Mouse (Mus musculus) brain, embryonic 14.5 days (tissue): ENCODE results near the gene Gm17660.

Experiments
- CTCF ChIP-seq: fragments of 200-500 bp; IDR thresholded peaks from 2 replicates; pipeline ENCODE4 v1.5.1; 2012; ENCODE audit warnings: inconsistent platforms, mild to moderate bottlenecking, moderate library complexity, borderline replicate concordance; ENCODE audit not compliant: insufficient read depth, insufficient read length; ENCODE audit errors: extremely low read depth
- POLR2A ChIP-seq: fragments of 200-500 bp; IDR thresholded peaks from 2 replicates; pipeline ENCODE4 v1.6.1; 2012; ENCODE audit warnings: mild to moderate bottlenecking, inconsistent platforms, borderline replicate concordance; ENCODE audit not compliant: poor library complexity, insufficient read depth, insufficient read length, severe bottlenecking; ENCODE audit errors: extremely low read depth

DNA sequence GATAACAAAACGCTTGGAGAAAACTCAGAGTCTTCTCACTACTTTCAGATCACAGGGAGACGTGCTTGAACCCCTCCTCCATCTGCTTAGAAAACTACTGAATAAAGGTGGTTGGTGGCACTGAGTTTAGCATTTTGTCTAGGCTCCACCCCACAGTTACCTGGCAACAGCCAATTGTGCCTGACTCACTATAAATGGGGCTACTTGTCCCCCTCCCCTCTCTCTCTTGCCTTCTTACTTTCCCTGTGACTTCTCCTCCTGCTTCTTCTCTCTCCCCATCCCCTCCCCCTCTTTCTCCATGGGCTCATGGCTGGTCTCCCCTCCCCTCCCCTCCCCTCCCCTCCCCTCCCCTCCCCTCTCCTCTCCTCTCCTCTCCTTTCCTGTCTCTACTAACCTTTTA lies 26.7 kb upstream of the Gm17660 start:
- TF ChIP-seq CTCF, result no peak
- TF ChIP-seq POLR2A, result no peak
